Mouse (Mus musculus) megakaryocyte, embryonic 14.5 days (primary cell): ENCODE results near the gene Nav1.

ENCODE experiments used
- FLI1 ChIP-seq: IDR thresholded peaks from 2 replicates; pipeline ENCODE4 v1.6.1; 2012; ENCODE audit warnings: low read length, inconsistent platforms, mixed read lengths
- GATA1 ChIP-seq: IDR thresholded peaks from 3 replicates; pipeline ENCODE4 v1.6.1; 2012; ENCODE audit warnings: mixed read lengths, low read length, inconsistent platforms, borderline replicate concordance

DNA sequence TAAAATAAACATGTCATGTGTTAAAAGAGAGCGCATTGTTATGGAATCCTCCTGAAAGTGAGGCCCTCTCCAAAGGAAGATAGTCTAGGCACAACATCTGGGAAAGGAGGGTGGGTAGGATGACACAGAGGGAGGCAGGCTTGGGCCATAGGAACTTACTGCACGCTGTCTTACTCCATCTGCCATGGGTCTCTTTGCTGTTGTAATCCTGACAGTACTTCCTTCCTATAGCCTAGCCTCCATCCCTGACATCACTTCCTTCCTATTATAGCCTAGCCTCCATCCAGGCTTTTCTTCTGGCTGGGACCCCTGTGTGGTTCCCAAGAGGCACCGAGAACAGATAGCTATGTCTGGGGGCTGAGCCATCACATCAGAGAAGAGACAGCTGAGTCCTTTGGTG is 10.2 kb upstream of the Nav1 start:
- TF ChIP-seq GATA1 (no peak), FLI1 (no peak)
